Mouse (Mus musculus) stomach, postnatal 0 days (tissue): ENCODE results near the gene Wdr26.

Experiments used
- CTCF ChIP-seq: IDR thresholded peaks from 2 replicates; pipeline ENCODE4 v1.5.1; 2016; ENCODE audit warnings: antibody characterized with exemption, low read depth, mild to moderate bottlenecking, moderate library complexity
- EP300 ChIP-seq: optimal IDR thresholded peaks from 2 replicates; pipeline ENCODE3; 2016; ENCODE audit warnings: antibody characterized with exemption

GRCm38 (mm10) chr1:181229046-181229445, 17.2 kb upstream of the Wdr26 start:
- TF ChIP-seq CTCF = no peak
- no peak for TF ChIP-seq EP300
